Mouse (Mus musculus): Measurements from ENCODE around the gene Tmem184b. TPM values are rescaled to one million over a fixed set of nuclear protein-coding genes. Genes with fewer than 3 reads are reported as not detected.

Gene Tmem184b
- 61.7 and 63.1 TPM in 2 replicates for polyA plus RNA-seq (2016; fragmentation: Nextera tagmentation; extraction: Ambion mirVana)

- Histone ChIP-seq H3K4me3 (peak within 1 kb of the TSS; percentile 74), H3K4me2 (replicated peaks) (peak within 1 kb of the TSS; percentile 78), H3K9ac (peak within 1 kb of the TSS; percentile 64), H3K27ac (peak within 1 kb of the TSS; percentile 77), H3K9me3 (no peaks in the 10 kb centered on the region), H3K4me1 (peaks cover 40% of the 10 kb centered on the region), H3K36me3 (no peaks in the 10 kb centered on the region), H3K27me3 (no peaks in the 10 kb centered on the region)
- peak; percentile 75 for ATAC-seq (ENCODE audit: insufficient number of reproducible peaks, insufficient read depth, low FRiP score, low TSS enrichment)
- WGBS: under 1% methylated on average over 89 of the region's 90 CpGs
Measured at GRCm38 (mm10) chr15:79402836-79403762, at the start of gene Tmem184b. Gene Tmem184b (minus strand): TSS chr15:79403569.

- Histone ChIP-seq H3K27ac (no peak overlapping the region), H3K27me3 (no peaks in the 10 kb centered on the region; the same call in 1 of the 2 replicates), H3K9ac (no peak overlapping the region), H3K4me3 (no peak overlapping the region), H3K36me3 (no peaks in the 10 kb centered on the region), H3K4me1 (no peaks in the 10 kb centered on the region), H3K4me2 (replicated peaks) (no peak overlapping the region), H3K9me3 (no peaks in the 10 kb centered on the region)
- 88% methylated on average over 3 of the region's 3 CpGs for WGBS
- no peak for ATAC-seq (ENCODE audit: insufficient number of reproducible peaks, insufficient read depth, low FRiP score, low TSS enrichment)
Measured at GRCm38 (mm10) chr15:79448041-79448440, 44.7 kb upstream of the Tmem184b start.

GRCm38 (mm10) chr15:79445786-79446654, 42.7 kb upstream of the Tmem184b start:
- H3K27me3 ChIP-seq: no peaks in the 10 kb centered on the region; the same call in 1 of the 2 replicates
- peaks cover 7% of the 10 kb centered on the region for H3K4me1 ChIP-seq
- no peak for ATAC-seq (ENCODE audit: insufficient number of reproducible peaks, insufficient read depth, low FRiP score, low TSS enrichment)
- no peak overlapping the region for H3K4me3 ChIP-seq
- no peak overlapping the region for H3K27ac ChIP-seq
- H3K9me3 ChIP-seq: no peaks in the 10 kb centered on the region
- H3K36me3 ChIP-seq: no peaks in the 10 kb centered on the region
- WGBS: 76% methylated on average over 8 of the region's 8 CpGs
- no peak overlapping the region for H3K4me2 ChIP-seq (replicated peaks)
- H3K9ac ChIP-seq: no peak overlapping the region

- Histone ChIP-seq H3K4me2 (replicated peaks) (no peak overlapping the region), H3K27ac (no peak overlapping the region), H3K36me3 (no peaks in the 10 kb centered on the region; the same call in 1 of the 2 replicates), H3K4me3 (no peak overlapping the region), H3K27me3 (no peaks in the 10 kb centered on the region; the same call in 1 of the 2 replicates), H3K4me1 (peaks cover 27% of the 10 kb centered on the region), H3K9ac (no peak overlapping the region), H3K9me3 (no peaks in the 10 kb centered on the region)
- ATAC-seq (ENCODE audit: insufficient number of reproducible peaks, insufficient read depth, low FRiP score, low TSS enrichment): no peak
- WGBS: 53% methylated on average over 7 of the region's 7 CpGs
Measured at GRCm38 (mm10) chr15:79443856-79444410, 40.6 kb upstream of the Tmem184b start.

GRCm38 (mm10) chr15:79442961-79443518, 39.7 kb upstream of the Tmem184b start:
- WGBS: 80% methylated on average over 9 of the region's 9 CpGs
- peaks cover 9% of the 10 kb centered on the region for H3K36me3 ChIP-seq
- no peak overlapping the region for H3K27ac ChIP-seq
- no peak overlapping the region for H3K4me2 ChIP-seq (replicated peaks)
- peaks cover 36% of the 10 kb centered on the region for H3K4me1 ChIP-seq
- no peaks in the 10 kb centered on the region; the same call in 1 of the 2 replicates for H3K27me3 ChIP-seq
- no peak overlapping the region for H3K9ac ChIP-seq
- no peaks in the 10 kb centered on the region for H3K9me3 ChIP-seq
- ATAC-seq (ENCODE audit: insufficient number of reproducible peaks, insufficient read depth, low FRiP score, low TSS enrichment): no peak
- no peak overlapping the region for H3K4me3 ChIP-seq

- H3K9me3 ChIP-seq: no peaks in the 10 kb centered on the region
- no peak for ATAC-seq (ENCODE audit: insufficient number of reproducible peaks, insufficient read depth, low FRiP score, low TSS enrichment)
- H3K4me1 ChIP-seq: peaks cover 43% of the 10 kb centered on the region
- H3K4me2 ChIP-seq (replicated peaks): peak overlapping the region; percentile 95
- peak overlapping the region; percentile 96 for H3K27ac ChIP-seq
- H3K9ac ChIP-seq: peak overlapping the region; percentile 99
- H3K36me3 ChIP-seq: peaks cover 17% of the 10 kb centered on the region
- peak overlapping the region; percentile 89 for H3K4me3 ChIP-seq
- WGBS: 4% methylated on average over 6 of the region's 6 CpGs
- no peaks in the 10 kb centered on the region; the same call in 1 of the 2 replicates for H3K27me3 ChIP-seq
Measured at GRCm38 (mm10) chr15:79442257-79442611, 38.9 kb upstream of the Tmem184b start.

- H3K4me2 ChIP-seq (replicated peaks): peak overlapping the region; percentile 95
- peak overlapping the region; percentile 96 for H3K27ac ChIP-seq
- peaks cover 48% of the 10 kb centered on the region for H3K4me1 ChIP-seq
- H3K36me3 ChIP-seq: peaks cover 23% of the 10 kb centered on the region
- peak overlapping the region; percentile 89 for H3K4me3 ChIP-seq
- H3K9ac ChIP-seq: peak overlapping the region; percentile 99
- no peaks in the 10 kb centered on the region; the same call in 1 of the 2 replicates for H3K27me3 ChIP-seq
- no peaks in the 10 kb centered on the region for H3K9me3 ChIP-seq
- ATAC-seq (ENCODE audit: insufficient number of reproducible peaks, insufficient read depth, low FRiP score, low TSS enrichment): peak; percentile 64
- WGBS: under 1% methylated on average over 91 of the region's 107 CpGs
Measured at GRCm38 (mm10) chr15:79441331-79442256, 38.2 kb upstream of the Tmem184b start.

GRCm38 (mm10) chr15:79440651-79441330, 37.4 kb upstream of the Tmem184b start:
- Histone ChIP-seq H3K4me3 (peak overlapping the region; percentile 89), H3K27ac (peak overlapping the region; percentile 96), H3K36me3 (peaks cover 31% of the 10 kb centered on the region), H3K27me3 (no peaks in the 10 kb centered on the region; the same call in 1 of the 2 replicates), H3K9ac (peak overlapping the region; percentile 99), H3K4me2 (replicated peaks) (peak overlapping the region; percentile 95), H3K4me1 (peaks cover 48% of the 10 kb centered on the region), H3K9me3 (no peaks in the 10 kb centered on the region)
- WGBS: 17% methylated on average over 11 of the region's 11 CpGs
- ATAC-seq (ENCODE audit: insufficient number of reproducible peaks, insufficient read depth, low FRiP score, low TSS enrichment): no peak

GRCm38 (mm10) chr15:79440223-79440622, 36.9 kb upstream of the Tmem184b start:
- ATAC-seq (ENCODE audit: insufficient number of reproducible peaks, insufficient read depth, low FRiP score, low TSS enrichment): no peak
- Histone ChIP-seq H3K4me1 (peaks cover 48% of the 10 kb centered on the region), H3K4me2 (replicated peaks) (peak overlapping the region; percentile 95)

GRCm38 (mm10) chr15:79439386-79439785, 36.0 kb upstream of the Tmem184b start:
- no peak overlapping the region for H3K27ac ChIP-seq
- H3K9ac ChIP-seq: peak overlapping the region; percentile 31; the same call in 1 of the 2 replicates
- H3K4me1 ChIP-seq: peaks cover 48% of the 10 kb centered on the region
- H3K4me3 ChIP-seq: no peak overlapping the region
- peaks cover 45% of the 10 kb centered on the region for H3K36me3 ChIP-seq
- peak overlapping the region; percentile 95 for H3K4me2 ChIP-seq (replicated peaks)
- 76% methylated on average over 4 of the region's 4 CpGs for WGBS
- H3K9me3 ChIP-seq: no peaks in the 10 kb centered on the region
- ATAC-seq (ENCODE audit: insufficient number of reproducible peaks, insufficient read depth, low FRiP score, low TSS enrichment): no peak
- H3K27me3 ChIP-seq: no peaks in the 10 kb centered on the region; the same call in 1 of the 2 replicates

More at GRCm38 (mm10) chr15:79440223-79440622, 36.9 kb upstream of the Tmem184b start:
- Histone ChIP-seq H3K27me3 (no peaks in the 10 kb centered on the region; the same call in 1 of the 2 replicates), H3K36me3 (peaks cover 37% of the 10 kb centered on the region), H3K9ac (peak overlapping the region; percentile 99), H3K4me3 (peak overlapping the region; percentile 89), H3K27ac (0 out of 2 replicates have a peak overlapping the region, but pooled peaks have one; percentile 36), H3K9me3 (no peaks in the 10 kb centered on the region)
- 78% methylated on average over 4 of the region's 4 CpGs for WGBS

All from embryonic facial prominence, embryonic 12.5 days (tissue).